Mouse (Mus musculus): ENCODE data around the gene Nav2.

DNA sequence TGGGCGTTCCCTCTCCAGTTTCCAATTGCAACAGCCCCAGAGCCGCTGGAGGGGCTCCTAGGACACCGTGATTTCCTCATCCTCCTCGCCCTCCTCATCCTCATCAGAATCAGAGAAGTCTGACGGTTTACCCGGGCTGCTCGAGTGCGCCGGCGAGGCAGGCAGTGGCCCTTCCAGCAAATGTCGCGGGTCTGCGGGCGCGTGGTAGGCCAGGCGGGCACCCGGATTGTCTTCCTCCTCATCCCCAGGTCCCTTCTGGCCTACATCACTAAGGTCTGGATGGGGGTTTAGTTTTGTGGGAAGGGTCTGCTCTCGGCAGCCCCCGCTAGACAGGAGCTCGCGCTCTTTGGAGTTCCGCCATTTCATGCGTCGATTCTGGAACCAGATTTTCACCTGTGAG is 723.9 kb downstream of the Nav2 start:
- TF ChIP-seq CTCF (IDR thresholded peaks at IDR 0.05; ENCODE audit: borderline replicate concordance, extremely low read depth, insufficient read depth, insufficient read length) (no peak), POLR2A (IDR thresholded peaks at IDR 0.05; ENCODE audit: borderline replicate concordance, extremely low read depth, insufficient read depth, insufficient read length, poor library complexity, severe bottlenecking) (no peak)
